Mouse (Mus musculus) frontal cortex, postnatal 25 days (tissue): Measurements from ENCODE around the gene Spink8.
"Not testable (repeated sequence)": the region's sequence is repeated elsewhere in the genome, so short reads cannot be mapped to it uniquely, and the experiment has no call there.

Experiments used
- DNase-seq, 2 experiments: peaks; one replicate each; pipeline ENCODE4 v3.0.0; 2022; ENCODE audit warnings: low spot score in 2 of 2

Gene Spink8

GRCm38 (mm10) chr9:109811980-109812379 lies at the start of gene Spink8:
Gene Spink8 (plus strand): TSS chr9:109812280.
- no peak for DNase-seq

GRCm38 (mm10) chr9:109766841-109767240 lies 45.2 kb upstream of the Spink8 start:
- not testable (repeated sequence) for DNase-seq

DNA sequence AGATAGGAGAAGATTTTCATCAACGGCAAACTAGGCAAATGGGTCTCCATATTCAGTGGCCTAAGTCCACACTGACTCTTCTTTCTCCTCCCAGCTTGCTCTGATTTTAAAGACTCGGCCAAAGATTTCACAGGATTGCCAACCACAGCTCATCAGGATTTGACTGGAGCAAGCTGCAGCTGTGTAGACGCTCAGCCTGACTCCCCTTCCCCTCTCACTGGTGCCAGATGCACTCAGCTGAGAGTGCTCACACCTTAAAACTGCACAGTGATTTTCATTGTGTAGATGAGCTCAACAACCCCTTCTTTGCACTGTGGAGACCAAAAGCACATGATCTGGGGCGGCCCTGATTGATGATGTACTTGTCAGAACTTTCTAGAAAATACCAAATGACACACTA lies 21.5 kb upstream of the Spink8 start, which contains the start of gene Fbxw27:
Gene Fbxw27 (minus strand): TSS at position 101 of the 400 bp plus-strand sequence.
- DNase-seq: not testable (repeated sequence)

DNA sequence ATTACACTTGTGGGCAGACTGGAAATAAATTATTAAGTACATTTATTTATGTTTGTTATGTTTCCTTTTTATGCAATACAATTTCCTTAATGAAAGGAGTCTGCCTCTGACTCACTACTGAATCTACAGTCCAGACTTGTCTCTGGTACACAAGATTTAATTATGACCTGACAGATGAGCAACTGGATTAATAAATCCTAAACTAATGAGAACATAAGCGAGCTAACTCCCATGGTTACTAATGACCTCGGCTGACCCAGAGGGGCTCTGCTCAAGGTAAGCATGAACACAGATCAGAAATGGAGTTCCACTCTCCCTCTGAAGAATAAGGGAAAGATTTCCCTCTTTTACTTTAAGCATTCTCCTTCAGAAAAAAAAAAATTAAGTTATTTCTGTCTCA lies 16.9 kb upstream of the Spink8 start:
- no peak for DNase-seq

- no peak for DNase-seq
Measured at GRCm38 (mm10) chr9:109795811-109796210, 16.3 kb upstream of the Spink8 start.

GRCm38 (mm10) chr9:109798051-109798450 lies 14.0 kb upstream of the Spink8 start:
- DNase-seq: no peak

DNA sequence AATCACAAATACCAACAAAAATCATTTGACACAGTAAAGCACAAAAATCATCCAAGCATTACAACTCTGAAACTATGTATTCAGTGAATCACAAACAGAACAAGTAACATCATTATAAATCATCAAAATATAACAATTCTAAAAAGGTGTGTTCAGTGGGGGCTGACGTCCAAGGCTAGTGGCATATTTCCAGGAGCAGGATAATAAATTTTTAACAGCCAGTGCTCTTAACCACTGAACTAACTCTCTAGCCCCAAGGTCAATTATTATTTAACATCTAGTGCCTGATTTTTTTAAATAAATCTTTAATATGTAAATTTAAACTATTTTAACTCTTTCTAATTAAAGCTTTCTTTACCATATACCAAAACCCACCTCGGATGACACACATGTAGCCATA lies 6.5 kb upstream of the Spink8 start:
- DNase-seq: not testable (repeated sequence)

DNA sequence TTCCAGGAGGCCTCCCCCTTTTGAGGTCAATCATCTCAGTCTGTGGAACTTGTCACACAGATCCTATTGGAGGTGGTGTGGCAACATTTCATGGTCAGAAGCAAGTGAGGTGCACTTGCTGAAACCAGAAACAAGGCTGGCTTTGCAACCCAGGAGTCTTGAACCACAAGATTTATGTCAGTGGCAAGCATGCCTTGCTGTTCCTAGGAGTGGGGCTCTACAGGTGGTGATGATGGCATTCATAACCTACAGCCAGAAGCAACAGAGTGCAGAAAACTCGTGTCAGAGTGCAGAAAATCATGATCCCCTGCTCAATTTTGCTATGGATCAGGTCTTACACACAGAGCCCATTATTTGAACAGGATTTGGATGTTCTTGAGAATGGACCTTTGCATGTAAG lies 5.8 kb upstream of the Spink8 start:
- no peak for DNase-seq

DNA sequence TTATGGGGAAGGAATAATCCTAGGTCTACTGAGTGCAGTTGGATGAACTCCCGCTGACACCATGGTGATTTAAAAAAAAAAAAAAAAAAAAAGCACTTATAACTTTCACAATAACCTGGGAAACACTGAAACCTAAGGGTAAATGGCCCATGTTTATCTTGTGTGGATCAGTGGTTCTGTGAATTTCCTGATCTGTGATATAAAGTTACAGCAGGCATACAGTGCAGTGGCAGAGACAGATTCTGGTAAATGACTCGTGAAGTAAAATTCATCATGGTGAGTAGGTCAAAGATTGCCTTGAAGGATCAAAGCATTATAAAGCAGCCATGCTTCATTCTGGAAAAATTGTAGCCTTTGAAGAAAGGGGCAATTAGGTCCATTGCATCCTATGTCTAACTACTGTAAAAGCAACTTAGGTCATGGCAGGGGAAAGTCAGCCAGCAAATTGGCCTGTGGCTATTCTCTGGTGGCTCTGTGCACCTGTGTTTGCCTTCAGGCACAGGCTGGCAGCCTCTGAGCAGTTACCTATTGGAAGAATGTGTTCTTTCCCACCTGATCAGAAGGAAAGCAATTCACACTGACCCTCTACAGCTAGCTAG lies 5.3 kb upstream of the Spink8 start:
- no peak for DNase-seq

DNA sequence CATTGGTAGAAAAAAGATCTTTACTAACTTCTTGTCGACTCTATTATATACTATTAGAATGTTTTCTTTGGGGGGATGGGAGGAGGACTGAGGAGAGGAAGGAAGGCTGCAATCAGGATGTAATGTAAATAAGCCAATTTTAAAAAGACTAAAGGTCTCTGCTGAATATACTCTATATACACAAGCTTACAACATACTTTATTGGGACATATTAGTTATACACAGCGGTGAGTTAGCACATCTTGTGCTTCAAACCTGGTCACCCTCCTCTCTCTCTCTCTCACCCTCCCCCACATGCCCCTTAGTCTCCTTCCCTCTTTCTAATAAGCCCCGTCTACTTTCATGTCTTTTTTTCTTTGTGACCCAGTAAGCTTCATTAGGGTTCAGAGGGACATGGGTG lies 4.2 kb upstream of the Spink8 start:
- DNase-seq: no peak

DNA sequence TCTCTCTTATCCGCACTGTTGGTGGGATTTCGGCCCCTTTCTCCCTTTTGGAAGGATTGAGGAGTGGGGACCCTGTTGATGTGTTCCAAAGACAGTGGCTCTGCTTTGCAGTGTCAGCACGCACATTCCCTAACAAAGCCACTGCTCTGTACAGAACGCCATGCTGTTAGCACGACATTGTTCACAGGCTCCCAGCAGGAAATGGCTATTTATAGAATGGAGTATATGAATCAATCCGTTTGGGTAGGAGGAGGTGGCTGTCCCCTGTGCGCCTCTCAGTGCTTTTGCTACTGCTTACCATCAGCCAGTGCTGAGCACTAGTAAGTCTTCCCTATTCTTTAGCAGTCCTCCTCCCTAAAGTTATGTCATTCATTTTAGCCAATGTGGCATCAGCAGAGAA lies 1.3 kb downstream of the Spink8 start:
- DNase-seq: no peak

- no peak for DNase-seq
Measured at GRCm38 (mm10) chr9:109816341-109816740, 4.3 kb downstream of the Spink8 start.

- no peak for DNase-seq
Measured at GRCm38 (mm10) chr9:109825739-109826138, 13.7 kb downstream of the Spink8 start.

GRCm38 (mm10) chr9:109826181-109826580 lies 14.1 kb downstream of the Spink8 start:
- DNase-seq: no peak

GRCm38 (mm10) chr9:109832391-109833087 lies 20.5 kb downstream of the Spink8 start, which contains the start of gene Nme6:
Gene Nme6 (plus strand): TSS chr9:109832749.
- DNase-seq: peak; percentile 76 to 79

GRCm38 (mm10) chr9:109833088-109833412 lies 21.0 kb downstream of the Spink8 start:
- DNase-seq: peak in 1 of 2 experiments; percentile 3

- no peak for DNase-seq
Measured at GRCm38 (mm10) chr9:109849312-109849758, 37.3 kb downstream of the Spink8 start, which contains the start of gene Camp. Gene Camp (minus strand): TSS chr9:109849617.

- DNase-seq: no peak
Measured at GRCm38 (mm10) chr9:109850099-109850498, 38.0 kb downstream of the Spink8 start.

DNA sequence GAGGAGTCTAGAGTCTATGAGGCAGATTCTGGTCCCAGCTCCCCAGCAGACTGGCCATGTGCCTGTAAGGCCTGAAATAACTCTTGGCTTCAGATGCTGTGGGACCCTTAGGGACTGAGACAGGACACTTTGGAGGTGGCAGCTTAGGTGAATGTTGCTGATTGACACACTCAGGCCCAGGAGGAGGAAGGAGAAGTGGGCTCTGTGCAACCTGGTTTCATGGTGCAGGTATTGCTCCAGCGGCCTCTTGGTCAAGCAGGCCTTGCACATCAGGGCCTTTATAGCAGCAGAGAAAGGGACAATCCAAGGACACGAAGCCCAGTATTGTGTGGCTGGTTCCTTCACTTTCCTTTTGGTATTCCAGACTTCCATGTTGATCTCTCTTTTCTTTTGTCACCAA lies 42.3 kb downstream of the Spink8 start:
- DNase-seq: no peak

DNA sequence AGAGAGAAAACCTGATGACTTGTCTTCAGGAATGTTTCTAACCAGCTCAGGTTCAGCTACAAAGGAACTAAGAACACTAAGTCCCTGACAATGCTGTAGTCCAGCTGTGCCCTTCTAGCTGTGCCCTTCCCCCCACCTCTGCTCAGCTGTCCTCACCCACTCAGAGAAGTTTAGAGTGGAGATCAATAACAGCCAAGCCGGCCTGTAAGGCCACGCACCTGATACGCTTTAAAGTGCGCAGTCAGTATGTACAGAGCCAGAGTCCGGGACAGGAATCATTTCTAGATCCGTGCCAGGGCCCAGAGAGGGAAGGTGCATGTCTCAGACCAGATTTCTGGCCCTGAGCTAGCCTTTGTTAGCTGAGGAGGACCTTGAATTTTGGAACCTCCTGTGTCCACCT lies 43.9 kb downstream of the Spink8 start:
- no peak for DNase-seq

GRCm38 (mm10) chr9:109862397-109863044 lies 50.4 kb downstream of the Spink8 start:
- DNase-seq: peak; percentile 72 to 74

- DNase-seq: no peak
Measured at GRCm38 (mm10) chr9:109863085-109863484, 51.0 kb downstream of the Spink8 start.

DNA sequence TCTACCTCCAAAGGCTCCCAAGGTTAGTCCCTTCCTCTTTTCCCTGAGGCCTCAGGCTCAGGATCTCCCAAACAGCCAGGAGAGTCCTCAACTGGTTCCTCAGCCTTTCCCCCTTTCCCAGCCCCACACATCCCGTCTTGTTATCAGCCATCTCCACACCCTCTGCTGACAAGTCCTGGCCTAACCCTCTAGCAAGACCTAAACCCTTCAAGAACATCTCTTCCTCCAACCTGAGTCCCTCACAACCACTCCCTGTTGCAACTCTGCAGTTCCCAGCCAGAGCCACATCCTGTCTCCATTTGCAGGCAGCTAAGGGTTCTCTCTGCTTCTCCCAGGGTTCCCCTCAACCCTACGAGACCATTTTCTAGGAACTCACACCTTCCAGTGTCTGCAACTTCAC lies 54.1 kb downstream of the Spink8 start:
- DNase-seq: no peak
